Mouse (Mus musculus): Measurements from ENCODE around the gene Gm20388.

The Gm20388 gene

DNA sequence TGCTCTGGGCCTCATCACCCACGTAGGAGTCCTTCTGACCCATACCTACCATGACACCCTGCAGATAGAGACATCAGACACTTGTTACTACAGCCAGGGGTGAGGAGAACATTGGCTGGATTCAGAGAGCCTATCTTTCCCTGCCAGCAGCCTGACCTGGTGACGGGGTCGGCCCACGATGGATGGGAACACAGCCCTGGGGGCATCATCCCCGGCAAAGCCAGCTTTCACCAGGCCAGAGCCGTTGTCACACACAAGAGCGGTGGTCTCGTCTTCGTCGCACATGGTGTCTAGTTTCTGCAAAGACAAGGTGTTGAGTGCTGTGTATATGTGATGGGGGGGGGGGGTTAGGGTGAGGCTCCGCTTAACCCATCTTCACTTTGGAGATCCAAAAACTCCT, 3982.8 kb downstream of the Gm20388 start:
- no peak for DNase-seq (ENCODE audit: low spot score)

DNA sequence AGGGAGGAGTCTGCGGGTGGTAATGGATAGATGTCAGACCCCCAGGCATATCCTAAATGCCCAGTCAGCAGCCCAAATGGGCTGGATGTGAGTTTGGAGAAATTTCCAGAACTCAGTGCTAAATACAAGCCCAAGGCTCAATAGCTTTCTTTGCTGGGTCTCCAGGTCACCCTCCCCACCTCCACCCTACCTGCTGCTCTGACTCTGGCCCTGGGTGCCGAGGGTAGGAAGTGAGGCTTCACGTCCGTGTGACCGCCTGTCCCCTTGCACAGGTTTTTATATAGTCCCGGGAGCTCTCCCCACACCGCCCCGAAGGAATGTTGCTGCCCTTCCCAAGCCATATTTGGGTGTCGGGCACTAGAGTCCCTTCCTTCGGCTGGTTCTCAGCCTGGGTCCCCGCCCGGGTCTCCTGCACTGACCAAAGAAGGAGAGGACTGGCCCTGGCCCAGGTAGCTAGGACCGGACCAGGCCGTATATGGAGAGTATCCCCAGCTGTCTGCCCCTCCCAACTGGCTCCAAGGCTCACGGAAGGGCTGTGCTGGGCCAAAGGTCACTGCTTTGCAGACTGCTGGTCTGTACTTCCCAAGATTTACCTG, 3984.0 kb downstream of the Gm20388 start, which contains the start of gene Acta1:
TSS of gene Acta1 (minus strand) at position 250 of the 596 bp plus-strand sequence.
- no peak for DNase-seq (ENCODE audit: low spot score)

GRCm38 (mm10) chr8:123895230-123895629, 3984.6 kb downstream of the Gm20388 start:
- no peak for DNase-seq (ENCODE audit: low spot score)

- DNase-seq (ENCODE audit: low spot score): no peak
Measured at GRCm38 (mm10) chr8:123895680-123896365, 3985.2 kb downstream of the Gm20388 start.

DNA sequence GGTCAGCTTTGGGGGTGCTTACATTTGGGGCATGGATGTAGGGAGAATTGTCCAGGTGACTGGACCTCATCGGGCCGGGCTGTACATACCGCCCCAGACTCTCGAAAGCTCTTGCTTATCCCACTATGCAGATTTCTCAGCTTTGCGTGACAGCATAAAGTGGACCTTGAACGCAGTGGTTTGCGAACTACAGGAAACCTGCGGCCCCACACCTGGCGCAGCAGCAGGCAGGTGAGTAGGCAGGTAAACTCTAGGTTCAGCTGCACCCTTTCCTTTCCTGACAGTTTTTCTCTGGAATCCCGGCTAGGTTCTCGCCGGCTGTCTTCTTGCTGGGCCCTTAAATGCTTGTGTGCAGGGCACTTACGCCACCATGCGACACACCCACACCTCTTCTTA, 3985.7 kb downstream of the Gm20388 start:
- DNase-seq (ENCODE audit: low spot score): no peak

DNA sequence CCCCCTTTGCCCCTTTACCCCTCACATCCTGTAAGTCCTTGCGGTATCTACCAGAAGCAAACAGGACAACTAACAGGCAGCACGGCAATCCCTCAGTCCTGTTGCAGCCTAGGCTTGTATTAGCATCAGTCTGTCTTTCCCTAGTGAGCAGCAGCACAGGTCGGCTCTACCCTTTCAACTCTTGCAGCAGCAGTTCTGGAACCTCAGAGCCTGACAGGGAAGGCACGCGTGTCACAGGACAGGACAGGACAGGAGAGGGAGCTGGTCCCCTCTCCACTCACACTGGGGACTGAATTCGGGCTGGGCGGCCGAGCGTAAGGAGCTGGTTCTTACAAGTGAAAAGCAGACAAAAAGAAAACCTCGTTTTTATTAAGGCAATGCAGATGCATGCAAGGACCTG, 3986.1 kb downstream of the Gm20388 start:
- no peak for DNase-seq (ENCODE audit: low spot score)

- DNase-seq (ENCODE audit: low spot score): no peak
Measured at GRCm38 (mm10) chr8:123898576-123898975, 3987.9 kb downstream of the Gm20388 start.

DNA sequence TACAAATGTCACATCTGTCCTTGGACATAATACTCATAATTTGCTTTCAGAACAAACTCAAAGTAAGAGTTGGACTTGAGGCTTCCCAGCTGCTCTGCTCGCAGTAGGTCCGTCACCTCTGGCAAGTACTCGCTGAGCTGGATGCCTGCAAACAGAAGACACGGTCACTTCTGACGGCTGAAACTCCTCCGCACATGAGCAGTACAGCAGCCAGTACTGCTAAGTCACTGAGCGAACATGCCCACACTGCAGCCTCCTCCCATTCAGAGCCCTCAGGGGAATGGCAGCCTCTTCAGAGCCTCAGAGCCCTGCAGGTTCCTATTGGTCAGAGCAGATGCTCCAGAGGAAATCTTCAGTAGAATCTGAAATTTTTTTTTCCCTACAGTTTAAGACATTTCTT, 3988.7 kb downstream of the Gm20388 start:
- no peak for DNase-seq (ENCODE audit: low spot score)

- no peak for DNase-seq (ENCODE audit: low spot score)
Measured at GRCm38 (mm10) chr8:123902653-123903052, 3992.0 kb downstream of the Gm20388 start.

DNA sequence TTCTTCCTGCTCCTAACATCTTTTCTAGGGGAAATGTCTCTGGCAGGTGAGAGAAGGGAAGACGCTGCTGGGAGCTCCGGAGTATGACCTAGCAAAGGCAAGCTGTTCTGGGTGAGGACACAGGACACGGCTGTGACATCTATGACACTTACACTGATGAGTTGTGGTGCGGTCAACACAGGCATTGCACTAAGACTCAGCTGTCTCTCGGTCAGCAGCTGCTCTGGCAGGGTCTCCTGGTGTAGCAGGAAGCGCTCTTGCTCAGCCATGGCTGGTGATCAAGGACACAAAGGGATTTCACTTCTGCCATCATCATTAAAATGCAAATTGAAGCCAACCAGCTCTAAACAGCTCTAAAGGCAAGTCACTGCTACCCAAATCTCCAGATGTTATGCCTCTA, 3997.0 kb downstream of the Gm20388 start:
- DNase-seq (ENCODE audit: low spot score): no peak

- no peak for DNase-seq (ENCODE audit: low spot score)
Measured at GRCm38 (mm10) chr8:123912265-123912664, 4001.6 kb downstream of the Gm20388 start.

DNA sequence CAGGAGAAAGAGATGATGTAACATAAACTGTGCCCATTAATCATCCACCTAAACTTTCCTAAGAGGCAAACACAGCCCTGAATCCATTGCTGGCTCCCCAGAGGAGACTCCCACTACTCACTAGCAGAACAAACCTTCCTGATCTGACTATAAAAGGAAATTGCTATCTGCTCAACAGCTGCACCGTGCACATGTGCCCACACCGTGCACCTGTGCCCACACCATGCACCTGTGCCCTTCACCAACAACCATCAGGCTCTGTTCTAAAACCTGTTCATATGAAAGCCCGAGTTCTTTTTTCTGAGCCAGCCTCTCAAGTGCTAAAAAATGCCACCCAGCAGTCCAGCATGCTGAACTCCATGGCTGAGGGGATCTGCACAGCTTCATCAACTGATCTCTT, 4004.0 kb downstream of the Gm20388 start:
- no peak for DNase-seq (ENCODE audit: low spot score)

- peak; percentile 73 for DNase-seq (ENCODE audit: low spot score)
Measured at GRCm38 (mm10) chr8:123924719-123925118, 4014.1 kb downstream of the Gm20388 start.

DNA sequence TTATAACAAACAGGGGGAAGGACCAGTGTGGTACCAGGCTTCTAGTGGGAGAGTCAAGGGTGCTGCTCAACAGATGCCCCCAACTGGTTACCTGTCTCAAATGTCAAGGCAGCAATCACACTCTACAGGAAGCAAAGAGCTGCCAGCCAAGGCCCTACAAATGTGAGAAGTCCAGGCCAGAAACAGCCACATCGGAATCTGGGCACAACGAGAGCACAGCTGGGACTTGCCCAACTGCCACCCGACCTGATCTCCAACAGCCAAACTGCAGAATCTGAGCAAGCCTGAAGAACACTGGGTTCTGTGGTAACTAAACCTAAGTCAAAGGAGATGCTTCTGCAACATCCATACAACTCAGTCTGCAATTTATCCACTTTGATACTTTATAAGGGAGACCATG, 4015.0 kb downstream of the Gm20388 start:
- no peak for DNase-seq (ENCODE audit: low spot score)

GRCm38 (mm10) chr8:123929026-123929425, 4018.4 kb downstream of the Gm20388 start:
- DNase-seq (ENCODE audit: low spot score): no peak

- DNase-seq (ENCODE audit: low spot score): peak; percentile 100
Measured at GRCm38 (mm10) chr8:123948942-123949685, 4038.5 kb downstream of the Gm20388 start, which contains the start of gene Nup133. Nup133 (minus strand) TSS chr8:123949265.

DNA sequence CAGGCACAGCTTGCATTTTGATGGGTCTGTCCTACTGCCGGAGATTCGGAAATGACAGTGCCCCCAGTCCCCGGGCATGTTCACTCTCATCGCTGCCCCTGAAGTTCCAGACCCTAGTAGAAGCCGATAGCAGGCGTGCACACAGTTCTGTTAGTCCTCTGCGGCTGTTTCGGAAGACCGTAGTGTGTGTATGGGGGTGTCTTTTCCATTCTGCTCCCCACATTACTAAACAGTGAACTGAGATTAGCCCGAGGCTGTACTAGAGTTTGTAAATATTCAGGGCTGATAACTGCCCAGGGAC, 4039.0 kb downstream of the Gm20388 start:
- no peak for DNase-seq (ENCODE audit: low spot score)

- DNase-seq (ENCODE audit: low spot score): peak; percentile 36
Measured at GRCm38 (mm10) chr8:123950077-123950802, 4039.6 kb downstream of the Gm20388 start.

- DNase-seq (ENCODE audit: low spot score): no peak
Measured at GRCm38 (mm10) chr8:123953686-123954085, 4043.0 kb downstream of the Gm20388 start.

DNA sequence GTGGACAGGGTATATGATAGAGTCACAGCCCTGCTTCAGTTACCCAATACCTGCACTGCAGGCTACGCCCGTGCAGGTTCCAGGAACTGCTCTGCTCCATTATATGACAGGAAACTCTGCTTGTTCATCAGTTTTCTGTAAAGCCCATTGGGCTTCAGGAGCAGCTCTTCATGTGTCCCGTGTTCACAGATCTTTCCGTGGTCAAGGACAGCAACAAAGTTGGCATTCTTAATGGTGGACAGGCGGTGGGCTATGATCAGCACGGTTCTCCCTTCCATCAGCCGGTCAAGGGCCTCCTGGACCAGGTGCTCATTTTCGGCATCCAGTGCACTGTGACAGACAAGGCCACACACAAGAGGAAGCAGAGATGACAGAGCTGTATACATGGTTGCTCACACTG, 4043.6 kb downstream of the Gm20388 start:
- DNase-seq (ENCODE audit: low spot score): no peak

GRCm38 (mm10) chr8:123958130-123958529, 4047.5 kb downstream of the Gm20388 start:
- DNase-seq (ENCODE audit: low spot score): no peak

DNA sequence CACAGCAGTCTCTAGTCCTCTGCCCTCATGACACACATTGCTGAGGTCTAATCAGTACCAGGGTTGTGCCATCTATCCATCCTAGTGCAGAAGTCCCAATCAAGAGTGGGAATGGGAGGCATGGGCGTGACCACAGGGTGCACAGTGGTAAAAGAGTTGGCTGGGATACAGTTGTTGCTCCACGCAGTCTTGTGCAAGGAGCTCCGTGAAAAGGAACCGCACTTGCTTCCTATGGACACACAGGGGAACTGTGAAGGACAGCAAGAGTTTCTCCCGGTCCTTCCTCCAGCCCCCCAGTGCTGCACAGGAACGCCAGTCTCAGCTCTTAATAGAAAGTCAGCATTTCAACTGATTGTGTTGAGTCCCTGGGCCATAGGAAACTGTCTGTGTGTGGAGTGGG, 4048.8 kb downstream of the Gm20388 start:
- no peak for DNase-seq (ENCODE audit: low spot score)

- no peak for DNase-seq (ENCODE audit: low spot score)
Measured at GRCm38 (mm10) chr8:123960056-123960455, 4049.4 kb downstream of the Gm20388 start.

All from ovary, postnatal 14 days (tissue).